2 mouse cellular contexts compared by ENCODE assay signal in the genomic region with DNA sequence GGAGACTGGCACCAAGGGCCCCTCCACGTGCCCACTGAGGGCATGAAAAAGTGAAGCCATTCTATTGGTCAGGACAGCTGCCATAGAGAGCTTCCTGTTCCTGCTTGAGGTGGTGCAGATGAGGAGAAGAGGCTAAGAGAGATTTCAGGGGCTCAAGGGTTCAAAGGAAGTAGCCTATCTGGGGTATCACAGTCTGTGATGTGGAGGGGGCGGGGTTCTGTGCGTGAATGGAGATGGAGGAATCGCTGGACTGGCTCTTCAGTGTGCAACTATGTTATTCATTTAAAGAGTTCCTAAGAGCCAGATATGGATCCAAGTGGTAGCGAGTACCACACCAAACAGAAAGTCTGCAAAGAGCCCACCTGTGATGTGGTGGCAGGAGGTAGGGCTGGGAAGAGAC.
TF ChIP-seq lines count a peak whose summit lies in the region.

No protein-coding gene starts in this region.

TF ChIP-seq in CH12.LX, 34 proteins besides CTCF, POLR2A, EP300 and RAD21:
- TF ChIP-seq CHD1 (IDR thresholded peaks at IDR 0.05; ENCODE audit: low read depth, low read length), result no peak
- 0 out of 2 replicates have a peak, but pooled peaks have one; percentile 16 for TF ChIP-seq ELF1 (IDR thresholded peaks at IDR 0.05; ENCODE audit: low read depth, low read length)
- TF ChIP-seq NELFE (IDR thresholded peaks at IDR 0.05; ENCODE audit: low read depth, low read length), result 0 out of 2 replicates have a peak, but pooled peaks have one; percentile 1

TF ChIP-seq in MEL, 35 proteins besides CTCF, POLR2A, EP300 and RAD21:
- TF ChIP-seq MYC (IDR thresholded peaks at IDR 0.05; ENCODE audit: low read depth, low read length) (no peak; the same call in 1 of the 2 replicates), ELF1 (IDR thresholded peaks at IDR 0.05; ENCODE audit: low read depth, low read length) (peak; percentile 42; the same call in 1 of the 2 replicates), KAT2A (conservative IDR thresholded peaks at IDR 0.05; ENCODE audit: low read depth, low read length) (no peak), HCFC1 (IDR thresholded peaks at IDR 0.05; ENCODE audit: low read depth, low read length) (no peak), USF1 (IDR thresholded peaks at IDR 0.05; ENCODE audit: low read depth, low read length) (peak; percentile 55), MAZ (IDR thresholded peaks at IDR 0.05; ENCODE audit: low read depth, low read length) (0 out of 2 replicates have a peak, but pooled peaks have one; percentile 1), SIN3A (IDR thresholded peaks at IDR 0.05; ENCODE audit: low read length) (no peak), GABPA (IDR thresholded peaks at IDR 0.05; ENCODE audit: low read depth, low read length) (no peak), MXI1 (IDR thresholded peaks at IDR 0.05; ENCODE audit: low read depth, low read length) (no peak), SMC3 (IDR thresholded peaks at IDR 0.05; ENCODE audit: low read depth, low read length) (no peak), BHLHE40 (IDR thresholded peaks at IDR 0.05; ENCODE audit: borderline replicate concordance, low read depth, low read length) (no peak), ZKSCAN1 (IDR thresholded peaks at IDR 0.05; ENCODE audit: low read depth, low read length) (no peak), MAFK (IDR thresholded peaks at IDR 0.05; ENCODE audit: borderline replicate concordance, low read depth, low read length) (no peak), MAX (IDR thresholded peaks at IDR 0.05; ENCODE audit: low read length) (0 out of 2 replicates have a peak, but pooled peaks have one; percentile 42)
